Mouse (Mus musculus): Measurements from ENCODE around the gene Ddx10.
"Not testable (repeated sequence)": the region's sequence is repeated elsewhere in the genome, so short reads cannot be mapped to it uniquely, and the experiment has no call there.

DNA sequence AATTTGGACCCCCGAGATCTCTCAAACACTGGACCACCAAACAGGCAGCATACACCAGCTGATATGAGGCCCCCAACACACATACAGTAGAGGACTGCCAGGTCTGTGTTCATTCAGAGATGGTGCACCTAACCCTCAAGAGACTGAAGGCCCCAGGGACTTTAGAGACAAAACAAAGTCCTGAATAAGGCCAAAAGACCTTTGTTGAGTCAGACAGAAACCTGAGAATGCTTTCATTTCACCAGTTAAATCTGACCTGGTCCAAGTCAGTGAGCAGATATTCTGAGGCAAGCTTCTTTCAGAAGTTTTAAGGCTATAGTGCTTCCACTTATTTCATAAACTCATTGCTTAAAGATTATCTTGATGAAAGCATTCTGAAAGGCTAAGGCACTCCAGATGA lies 105.4 kb downstream of the Ddx10 start:
- TF ChIP-seq POLR2A (IDR thresholded peaks at IDR 0.05; ENCODE audit: low read depth, low read length); CTCF (IDR thresholded peaks at IDR 0.05; ENCODE audit: borderline replicate concordance, insufficient read depth, low read length): not testable (repeated sequence)
